Mouse (Mus musculus) lung, postnatal 14 days (tissue): ENCODE measurements around the gene Plpp7.

Experiments used
- DNase-seq: peaks from one replicate; pipeline ENCODE4 v3.0.0; 2021

Gene Plpp7

DNA sequence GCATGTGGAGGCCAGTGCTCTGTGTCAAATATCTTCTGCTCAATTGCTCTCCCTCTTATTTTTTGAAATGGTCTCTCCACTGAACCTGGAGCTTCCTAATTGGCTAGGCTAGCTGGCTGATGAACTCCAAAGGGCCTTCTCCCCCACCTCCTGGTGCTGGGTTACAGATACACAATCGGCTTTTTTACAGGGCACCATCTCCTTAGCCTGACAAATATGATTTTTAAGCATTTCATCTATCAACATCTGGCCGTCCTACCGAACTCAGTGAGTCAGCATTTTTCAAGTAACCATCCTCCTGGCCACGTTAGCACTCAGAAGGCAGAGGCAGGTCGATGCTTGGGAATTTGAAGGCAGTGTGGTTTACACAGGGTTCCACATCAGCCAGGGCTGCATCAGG lies 49.3 kb downstream of the Plpp7 start:
- no peak for DNase-seq

DNA sequence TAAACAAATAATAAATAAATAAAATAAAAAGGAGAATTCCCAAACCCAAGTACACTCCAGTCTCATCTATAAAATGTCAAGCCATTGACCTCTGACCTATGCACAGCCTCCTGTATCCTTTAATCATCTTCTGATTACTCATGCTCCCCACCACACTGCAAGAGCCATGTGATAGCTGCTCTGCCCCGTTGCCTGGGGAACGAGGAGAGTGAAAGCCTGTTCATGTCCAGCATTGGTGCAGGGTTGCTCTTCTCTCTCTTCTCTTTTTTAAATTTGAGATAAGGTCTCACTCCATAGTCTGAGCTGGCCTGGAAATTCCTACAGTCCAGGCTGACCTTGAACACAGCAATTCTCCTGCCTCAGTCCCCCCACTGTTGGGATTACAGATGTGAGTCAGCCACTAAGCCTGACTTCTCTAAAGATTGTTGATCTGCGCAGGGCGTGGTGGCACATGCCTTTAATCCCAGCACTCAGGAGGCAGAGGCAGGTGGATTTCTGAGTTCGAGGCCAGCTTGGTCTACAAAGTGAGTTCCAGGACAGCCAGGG lies 51.4 kb downstream of the Plpp7 start:
- no peak for DNase-seq

DNA sequence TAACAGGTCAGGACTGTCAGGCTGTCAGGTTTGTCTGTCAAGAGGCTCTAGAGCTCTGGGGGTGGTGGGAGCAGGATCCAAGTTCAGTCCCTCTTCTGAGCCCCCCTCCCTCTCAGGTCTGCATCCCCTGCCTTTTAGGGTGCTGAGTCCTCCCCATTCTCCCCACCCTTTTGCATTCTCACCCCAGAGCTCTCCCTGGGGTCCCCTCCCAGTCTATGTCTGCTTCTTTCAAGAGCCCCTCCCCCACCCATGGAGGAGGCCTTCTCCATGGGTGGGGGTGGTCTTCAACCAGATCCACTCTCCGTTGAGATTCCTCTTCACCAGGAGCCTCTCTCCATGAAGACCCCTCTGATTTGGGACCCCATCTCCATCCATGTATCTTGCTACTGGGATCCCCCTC lies 54.8 kb downstream of the Plpp7 start:
- no peak for DNase-seq

DNA sequence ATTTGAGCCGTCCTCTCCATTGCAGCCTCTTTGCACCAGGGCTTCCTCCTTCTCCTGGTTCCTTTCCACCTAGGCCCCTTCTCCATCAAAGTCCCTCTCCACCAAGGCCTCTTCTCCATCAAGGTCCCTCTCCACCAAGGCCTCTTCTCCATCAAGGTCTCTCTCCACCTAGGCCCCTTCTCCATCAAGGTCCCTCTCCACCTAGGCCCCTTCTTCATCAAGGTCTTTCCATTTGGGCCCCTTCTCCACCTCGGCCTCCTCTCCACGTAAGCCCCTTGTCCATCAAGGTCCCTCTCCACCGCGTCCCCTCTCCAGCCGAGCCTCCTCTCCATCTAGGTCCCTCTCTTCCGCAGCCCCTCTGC lies 55.2 kb downstream of the Plpp7 start:
- no peak for DNase-seq

DNA sequence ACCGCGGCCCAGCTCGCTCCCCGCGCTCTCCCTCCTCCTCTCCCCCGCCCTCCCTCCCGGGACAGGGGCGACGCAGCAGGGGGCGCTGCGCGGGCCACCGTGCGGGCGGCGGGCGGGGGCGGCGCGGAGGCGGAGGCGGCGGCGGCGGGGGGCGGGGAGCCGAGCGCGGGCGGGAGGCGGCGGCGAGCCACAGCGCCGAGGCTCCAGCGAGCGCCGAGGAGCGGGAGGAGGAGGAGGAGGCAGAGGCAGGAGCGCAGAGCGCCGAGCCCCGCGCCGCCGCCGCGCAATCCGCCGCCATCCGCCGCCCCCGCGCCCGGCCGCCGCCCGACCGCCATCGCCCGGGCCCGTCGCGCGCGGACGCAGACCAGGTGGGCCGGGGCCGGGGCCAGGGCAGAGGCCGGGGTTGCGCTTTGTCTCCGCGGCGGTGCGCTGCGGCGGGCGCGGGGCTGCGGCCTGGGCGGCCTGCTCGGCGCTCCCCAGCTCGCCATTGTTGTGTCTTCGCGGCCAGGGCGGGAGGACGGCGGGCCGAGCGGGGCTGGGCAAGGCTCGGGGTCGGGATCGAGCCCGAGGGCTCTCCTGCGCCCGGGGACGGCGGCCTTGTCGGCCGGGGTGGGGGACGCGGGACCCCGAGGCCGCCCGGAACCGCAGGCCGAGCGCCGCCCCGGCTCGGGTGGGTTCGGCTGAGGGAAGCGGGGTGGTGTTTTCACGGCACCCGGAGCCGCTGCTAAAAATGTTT lies 55.8 kb downstream of the Plpp7 start, which contains the start of gene Prrc2b:
Gene Prrc2b (plus strand): TSS at position 159 of the 736 bp plus-strand sequence.
- DNase-seq, result peak; percentile 81

DNA sequence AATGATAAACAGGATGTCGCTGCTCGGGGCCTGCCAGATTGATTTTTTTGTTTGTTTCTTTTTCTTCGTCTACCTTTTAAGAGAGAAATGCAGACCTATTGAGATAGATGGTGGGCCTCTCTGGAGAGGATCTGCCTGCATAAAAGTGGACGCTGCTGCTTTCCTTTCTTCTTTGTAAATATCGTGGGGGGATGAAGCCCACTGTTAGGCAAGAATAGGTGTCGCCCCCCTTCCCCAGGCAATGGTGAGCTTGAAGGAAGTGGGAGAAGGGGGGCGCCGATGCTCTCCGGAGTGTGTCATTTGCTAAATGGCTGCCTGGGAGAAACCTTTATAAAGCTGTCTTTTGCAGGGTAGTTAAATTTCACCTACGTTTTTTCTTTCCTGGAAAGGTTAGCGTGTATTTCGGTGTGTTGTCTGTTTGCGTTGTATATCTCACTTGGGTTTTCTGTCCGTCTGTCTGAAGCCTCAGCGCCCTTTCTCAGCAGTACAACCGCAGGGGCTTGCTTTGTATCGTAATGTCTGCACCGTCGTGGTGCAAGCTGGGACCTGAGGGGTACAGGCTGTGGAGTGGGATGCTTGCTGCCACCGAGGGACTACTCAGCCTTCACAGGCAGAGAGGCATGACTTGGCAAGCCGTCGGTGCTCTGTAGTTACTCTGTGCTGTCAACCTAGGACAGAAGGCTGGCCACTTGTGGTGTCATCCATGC lies 56.5 kb downstream of the Plpp7 start:
- DNase-seq, result no peak

DNA sequence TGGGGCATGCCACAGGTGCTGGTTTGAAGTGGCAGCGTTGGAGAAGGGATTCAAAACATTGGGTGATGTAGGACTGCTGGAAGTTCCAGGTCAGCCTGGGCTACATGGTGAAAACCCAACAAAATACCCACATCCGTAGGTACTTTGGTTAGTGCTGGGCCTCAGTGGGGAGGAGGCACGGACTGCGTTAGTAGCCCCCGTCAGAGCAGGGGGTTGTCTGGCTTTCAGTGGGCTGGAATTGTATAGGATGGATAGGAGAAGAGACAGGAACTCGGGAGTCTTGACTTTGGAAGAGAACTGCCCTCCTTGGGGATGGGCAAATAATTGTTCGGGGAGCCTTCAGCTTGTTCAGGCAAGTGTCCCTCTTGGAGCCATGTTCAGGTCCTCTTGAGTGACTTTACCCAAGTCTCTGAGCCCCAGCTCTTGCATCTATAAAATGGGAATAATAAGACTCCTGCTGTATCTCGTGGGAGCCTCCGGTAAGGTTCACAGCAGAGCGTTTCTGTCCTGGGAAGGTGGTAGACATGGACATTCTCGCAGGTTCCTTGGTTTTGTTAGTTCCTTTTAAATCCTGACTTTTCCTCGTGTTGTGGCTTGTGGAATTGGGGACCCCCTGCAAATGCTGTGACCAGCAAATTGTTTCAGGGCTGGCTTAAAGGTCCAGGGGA lies 57.2 kb downstream of the Plpp7 start:
- no peak for DNase-seq

DNA sequence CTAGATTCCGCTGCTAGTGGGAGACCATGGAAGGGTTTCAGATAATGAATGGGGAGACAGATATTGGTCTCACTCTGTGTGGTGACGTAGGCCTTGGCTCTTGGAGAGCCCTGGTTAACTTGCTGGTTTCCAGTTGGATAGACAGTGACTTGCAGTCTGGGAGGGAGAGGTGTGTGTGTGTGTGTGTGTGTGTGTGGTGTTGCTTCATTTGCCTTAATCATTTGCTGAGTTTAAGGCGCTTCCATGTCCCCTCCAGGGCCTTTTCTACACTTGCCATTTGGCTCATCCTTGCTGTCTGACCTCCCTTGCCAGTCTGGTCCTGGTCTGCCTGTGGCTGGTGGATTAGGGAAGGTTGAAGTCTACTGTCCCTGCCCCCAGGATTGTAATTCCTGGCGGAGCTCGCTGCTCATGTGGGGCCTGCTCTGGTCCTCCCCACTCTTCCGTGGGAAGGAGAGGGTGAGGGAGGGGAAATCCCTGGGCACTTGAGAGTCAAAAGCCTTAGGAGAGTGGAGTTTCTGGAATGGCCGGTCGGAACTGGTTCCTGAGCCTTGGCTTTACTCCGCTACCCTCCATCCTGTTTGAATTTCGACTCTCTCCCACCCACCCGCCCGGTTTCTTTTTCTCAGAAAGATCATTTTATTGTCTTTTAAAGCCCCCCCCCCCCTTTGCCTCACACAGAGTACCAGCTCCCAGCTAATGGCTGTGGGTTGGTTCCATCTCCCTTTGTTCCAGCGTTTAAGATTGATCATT lies 57.9 kb downstream of the Plpp7 start:
- DNase-seq, result peak; percentile 57

DNA sequence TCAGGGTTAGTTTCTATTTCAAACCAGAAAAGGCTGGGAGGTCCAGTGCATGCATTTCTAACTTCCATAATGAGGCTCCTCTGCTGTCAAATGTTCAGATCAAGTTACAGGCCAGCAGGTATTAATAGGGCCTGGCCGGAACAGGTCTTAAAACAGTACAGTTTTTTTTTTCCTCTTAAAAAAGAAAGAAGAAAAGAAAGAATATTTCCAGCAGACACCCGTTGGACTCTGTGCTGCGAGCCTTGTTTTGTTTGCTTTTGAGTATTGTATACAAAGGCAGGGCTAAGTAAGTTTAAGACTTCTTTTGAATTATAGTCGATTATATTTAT lies 58.4 kb downstream of the Plpp7 start:
- no peak for DNase-seq

DNA sequence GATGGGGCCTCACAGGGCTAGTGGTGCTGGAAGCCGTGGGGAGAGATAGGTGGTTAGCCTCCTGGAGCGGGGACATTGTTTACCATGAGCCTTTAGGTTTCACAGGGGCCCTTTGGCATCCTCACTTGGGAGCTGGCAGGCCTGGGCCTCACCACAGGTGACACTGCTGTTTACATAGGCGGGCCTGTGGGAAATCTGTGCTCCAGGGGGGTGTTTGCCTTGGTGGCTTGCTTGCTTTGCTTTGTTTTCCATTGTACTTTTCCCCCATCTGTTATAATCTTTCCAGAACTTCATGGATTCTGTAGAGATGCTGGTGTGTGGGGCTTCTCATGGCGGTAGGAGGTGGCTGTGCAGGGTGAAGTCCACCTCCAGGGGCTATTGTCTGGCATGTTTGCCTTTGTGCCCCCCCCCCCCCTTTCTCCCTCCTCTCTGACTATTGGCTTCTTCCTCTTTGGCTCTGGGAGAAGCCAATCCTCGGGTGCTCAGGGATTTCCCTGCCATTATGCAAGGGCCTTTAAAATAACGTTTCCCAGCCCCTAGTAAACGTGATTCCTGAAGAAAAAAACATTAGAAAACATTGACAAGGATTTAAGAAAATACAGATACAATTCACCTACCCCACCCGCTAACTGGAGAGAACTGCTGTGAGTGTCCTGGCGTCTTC lies 59.1 kb downstream of the Plpp7 start:
- DNase-seq, result no peak

DNA sequence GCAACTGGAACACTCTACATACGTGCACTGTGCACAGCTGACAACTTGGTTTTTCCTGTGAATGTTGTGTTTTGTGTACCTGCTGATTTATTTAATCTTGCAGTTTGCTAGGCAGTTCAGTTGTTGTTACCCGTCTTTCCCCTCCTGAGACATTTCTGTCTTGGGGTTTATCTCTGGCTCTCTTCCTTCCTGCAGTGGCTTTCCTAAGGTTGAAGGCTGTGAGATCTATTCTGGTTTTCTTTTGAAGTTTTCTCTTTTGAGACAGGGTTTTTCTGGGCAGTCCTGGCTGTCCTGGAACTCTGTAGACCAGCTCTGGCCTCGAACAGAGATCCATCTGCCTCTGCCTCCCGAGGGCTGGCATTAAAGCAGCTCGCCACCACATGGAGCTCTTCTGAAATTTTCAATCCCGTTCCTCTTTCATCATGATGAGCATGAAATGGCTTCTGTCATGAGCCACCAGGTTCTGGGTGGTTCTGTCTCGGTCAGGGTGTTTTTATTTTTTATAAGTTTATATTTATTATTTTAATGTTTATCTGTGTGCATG lies 59.7 kb downstream of the Plpp7 start:
- DNase-seq, result no peak

DNA sequence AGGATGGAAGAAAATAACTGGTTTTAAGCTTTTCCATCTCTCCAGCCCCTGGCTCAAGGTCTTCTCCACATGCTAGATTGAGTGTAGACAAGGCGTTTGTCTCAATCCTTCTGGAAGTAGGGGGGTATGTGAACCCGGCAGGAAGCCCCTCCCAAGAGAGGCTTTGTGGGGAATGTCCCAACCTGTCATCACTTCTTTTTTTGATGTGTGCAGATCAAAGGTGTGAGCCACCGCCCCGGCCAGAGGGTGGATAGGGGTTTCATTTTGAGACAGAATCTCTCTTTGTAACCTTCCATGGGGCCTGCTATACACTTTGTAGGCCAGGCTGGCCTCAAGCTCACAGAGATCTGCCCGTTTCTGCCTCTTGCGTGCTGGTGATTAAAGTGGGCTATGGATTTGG lies 60.3 kb downstream of the Plpp7 start:
- no peak for DNase-seq

DNA sequence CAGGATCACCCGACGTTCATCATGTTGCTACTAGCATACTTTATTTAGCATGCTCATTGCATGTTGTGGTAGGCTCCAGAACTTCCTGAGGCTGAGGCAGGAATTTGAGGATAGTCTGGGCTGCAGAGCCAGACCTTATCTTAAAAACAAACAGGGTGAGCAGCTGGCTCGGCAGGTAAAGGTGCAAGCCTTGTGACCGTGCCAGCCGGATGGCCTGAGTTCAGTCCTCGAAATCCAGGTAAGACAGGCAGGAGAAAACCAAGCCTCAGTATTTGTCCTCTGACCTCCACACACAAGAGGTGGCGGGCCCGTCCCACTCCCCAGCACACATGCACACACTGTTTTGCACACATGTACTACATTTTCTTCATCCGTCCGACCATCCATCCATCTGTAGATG lies 61.3 kb downstream of the Plpp7 start:
- DNase-seq, result no peak

DNA sequence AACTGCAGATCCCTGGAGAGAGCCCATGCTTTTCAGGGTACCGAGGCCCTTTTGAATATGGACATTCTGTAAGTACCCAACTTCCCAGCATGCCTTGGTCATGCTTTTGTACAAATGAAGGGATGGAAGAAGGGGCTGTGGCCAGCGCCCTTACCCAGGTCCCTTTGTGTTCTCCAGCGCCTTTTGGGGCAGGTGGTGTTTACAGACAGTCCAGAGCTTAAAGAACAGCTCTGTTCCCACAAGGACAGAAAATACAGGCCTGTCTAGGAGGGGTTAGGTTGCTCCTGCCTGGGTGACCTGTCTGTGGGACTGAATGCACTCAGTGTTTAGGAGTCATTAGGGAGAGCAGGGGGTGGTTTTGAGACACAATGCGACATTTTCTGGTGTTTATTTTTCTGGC lies 62.0 kb downstream of the Plpp7 start:
- DNase-seq, result no peak

DNA sequence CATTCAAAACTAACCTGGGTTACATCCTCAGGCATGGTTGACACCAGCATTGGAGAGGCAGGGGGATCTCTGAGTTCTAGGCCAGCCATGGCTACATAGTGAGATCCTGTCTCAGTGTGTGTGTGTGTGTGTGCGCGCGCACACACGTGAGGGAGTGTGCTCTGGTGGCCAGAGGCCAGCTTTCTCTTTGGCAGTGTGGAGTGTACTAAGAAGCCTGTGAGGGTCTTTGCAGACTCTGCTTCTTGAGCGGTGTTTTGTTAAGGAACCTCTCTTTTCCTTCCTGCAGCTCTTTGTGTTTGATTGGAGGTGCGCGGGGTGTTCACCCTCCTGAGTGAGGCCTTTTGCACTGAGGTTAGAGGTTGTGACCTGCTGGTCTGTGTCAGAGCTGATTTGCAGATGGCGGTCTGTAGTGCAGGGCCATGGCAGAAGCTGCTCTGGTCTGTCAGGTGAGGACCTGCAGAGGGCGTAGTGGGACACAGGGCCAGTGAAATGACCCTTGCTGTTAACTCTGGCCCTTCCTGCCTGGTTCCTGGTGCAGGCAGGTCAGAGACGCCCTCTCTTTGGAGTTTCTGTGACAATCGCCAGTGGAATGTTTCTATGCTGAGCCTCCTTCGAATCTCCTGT lies 63.4 kb downstream of the Plpp7 start:
- DNase-seq, result no peak
